Mouse (Mus musculus): ENCODE measurements at regions not wholly inside any gene's neighbourhood (a gene's known extent, or its start where the extent isn't known, plus 50 kb on each side); places are given as distances from the start of the nearest gene placed in this dataset.

DNA sequence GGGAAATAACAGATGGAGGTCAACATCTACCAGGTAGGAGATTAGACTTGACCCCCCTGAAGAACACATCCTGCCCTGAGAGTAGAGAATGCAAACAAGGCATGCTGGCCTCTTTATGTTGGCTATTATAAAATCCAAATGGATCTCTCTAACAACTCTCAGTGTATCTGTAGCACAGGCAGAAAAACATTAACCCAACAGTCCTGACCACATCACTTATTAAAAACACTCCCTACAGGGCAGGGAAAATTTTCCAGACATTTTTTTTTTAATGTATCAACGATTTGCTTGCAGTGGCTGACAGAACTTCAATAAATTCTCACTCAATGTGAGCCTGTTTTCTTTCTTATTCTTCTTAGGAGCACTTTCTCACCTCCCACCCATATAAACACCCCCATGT lies 511.4 kb downstream of the Cdk5rap2 start:
- H3K9me3 ChIP-seq (replicated peaks; ENCODE audit: control insufficient read depth, low read length) = no peaks in the 10 kb centered on the region
- H3K4me1 ChIP-seq (ENCODE audit: control insufficient read depth, insufficient read depth, low read length) = no peaks in the 10 kb centered on the region
- H3K4me3 ChIP-seq (ENCODE audit: low read length) = no peak overlapping the region
- H3K27me3 ChIP-seq (ENCODE audit: control insufficient read depth, insufficient read depth, low read length) = no peaks in the 10 kb centered on the region
- no peaks in the 10 kb centered on the region for H3K36me3 ChIP-seq (ENCODE audit: control insufficient read depth, insufficient read depth)
- no peak overlapping the region for H3K4me2 ChIP-seq (ENCODE audit: low read depth, low read length)
- H3K27ac ChIP-seq (ENCODE audit: low read length) = no peak overlapping the region
- H3K9ac ChIP-seq (ENCODE audit: low read length) = no peak overlapping the region
- no peak for ATAC-seq (replicated peaks; ENCODE audit: extremely low read depth, insufficient read depth, low FRiP score)
- 59% methylated on average over 1 of the region's 1 CpGs for WGBS

DNA sequence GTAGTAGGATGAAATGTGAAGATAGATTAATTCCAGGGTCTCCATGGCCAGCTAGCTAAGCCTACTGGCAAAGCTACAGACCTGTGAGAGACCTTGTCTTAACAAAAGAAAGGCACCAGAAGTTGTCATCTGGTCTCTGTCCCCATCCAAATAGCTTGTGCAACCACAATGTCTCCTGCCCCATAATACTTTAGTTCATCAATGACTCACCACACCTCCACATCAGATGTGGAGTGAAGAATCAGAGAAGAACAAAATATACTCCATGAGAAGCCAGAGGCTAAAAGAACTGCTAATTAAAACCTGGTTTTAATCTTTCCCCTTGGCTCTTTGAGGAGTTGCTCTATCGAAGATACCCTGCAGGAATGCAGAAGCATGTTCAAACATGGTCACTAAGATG lies 514.1 kb downstream of the Cdk5rap2 start:
- H3K27ac ChIP-seq (ENCODE audit: low read length) = no peak overlapping the region
- H3K27me3 ChIP-seq (ENCODE audit: control insufficient read depth, insufficient read depth, low read length) = no peaks in the 10 kb centered on the region
- no peaks in the 10 kb centered on the region for H3K36me3 ChIP-seq (ENCODE audit: control insufficient read depth, insufficient read depth)
- H3K4me2 ChIP-seq (ENCODE audit: low read depth, low read length) = no peak overlapping the region
- no peaks in the 10 kb centered on the region for H3K4me1 ChIP-seq (ENCODE audit: control insufficient read depth, insufficient read depth, low read length)
- WGBS = 77% methylated on average over 1 of the region's 1 CpGs
- ATAC-seq (replicated peaks; ENCODE audit: extremely low read depth, insufficient read depth, low FRiP score) = no peak
- H3K4me3 ChIP-seq (ENCODE audit: low read length) = no peak overlapping the region
- no peaks in the 10 kb centered on the region for H3K9me3 ChIP-seq (replicated peaks; ENCODE audit: control insufficient read depth, low read length)
- no peak overlapping the region for H3K9ac ChIP-seq (ENCODE audit: low read length)

DNA sequence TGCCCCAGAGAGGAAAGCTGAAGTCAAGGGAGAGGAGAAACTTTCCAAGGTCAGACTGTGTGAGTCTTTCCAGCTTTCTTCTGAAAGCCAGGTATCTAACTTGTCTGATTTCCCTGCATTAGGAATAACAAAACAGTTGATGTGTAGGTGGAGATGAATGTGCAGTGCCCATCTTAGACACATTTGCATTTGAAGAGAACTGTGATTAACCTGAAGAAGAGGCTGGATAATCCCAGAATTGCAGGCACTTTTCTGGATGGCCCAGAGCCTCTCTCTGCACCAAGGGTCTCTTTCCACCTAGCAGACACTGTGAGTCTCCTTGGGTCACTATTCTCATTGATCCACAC lies 517.4 kb downstream of the Cdk5rap2 start:
- H3K36me3 ChIP-seq (ENCODE audit: control insufficient read depth, insufficient read depth) = no peaks in the 10 kb centered on the region
- H3K4me3 ChIP-seq (ENCODE audit: low read length) = no peak overlapping the region
- H3K27ac ChIP-seq (ENCODE audit: low read length) = no peak overlapping the region
- H3K4me2 ChIP-seq (ENCODE audit: low read depth, low read length) = no peak overlapping the region
- H3K9me3 ChIP-seq (replicated peaks; ENCODE audit: control insufficient read depth, low read length) = no peaks in the 10 kb centered on the region
- H3K4me1 ChIP-seq (ENCODE audit: control insufficient read depth, insufficient read depth, low read length) = no peaks in the 10 kb centered on the region
- no peak overlapping the region for H3K9ac ChIP-seq (ENCODE audit: low read length)
- H3K27me3 ChIP-seq (ENCODE audit: control insufficient read depth, insufficient read depth, low read length) = no peaks in the 10 kb centered on the region
- ATAC-seq (replicated peaks; ENCODE audit: extremely low read depth, insufficient read depth, low FRiP score) = no peak

DNA sequence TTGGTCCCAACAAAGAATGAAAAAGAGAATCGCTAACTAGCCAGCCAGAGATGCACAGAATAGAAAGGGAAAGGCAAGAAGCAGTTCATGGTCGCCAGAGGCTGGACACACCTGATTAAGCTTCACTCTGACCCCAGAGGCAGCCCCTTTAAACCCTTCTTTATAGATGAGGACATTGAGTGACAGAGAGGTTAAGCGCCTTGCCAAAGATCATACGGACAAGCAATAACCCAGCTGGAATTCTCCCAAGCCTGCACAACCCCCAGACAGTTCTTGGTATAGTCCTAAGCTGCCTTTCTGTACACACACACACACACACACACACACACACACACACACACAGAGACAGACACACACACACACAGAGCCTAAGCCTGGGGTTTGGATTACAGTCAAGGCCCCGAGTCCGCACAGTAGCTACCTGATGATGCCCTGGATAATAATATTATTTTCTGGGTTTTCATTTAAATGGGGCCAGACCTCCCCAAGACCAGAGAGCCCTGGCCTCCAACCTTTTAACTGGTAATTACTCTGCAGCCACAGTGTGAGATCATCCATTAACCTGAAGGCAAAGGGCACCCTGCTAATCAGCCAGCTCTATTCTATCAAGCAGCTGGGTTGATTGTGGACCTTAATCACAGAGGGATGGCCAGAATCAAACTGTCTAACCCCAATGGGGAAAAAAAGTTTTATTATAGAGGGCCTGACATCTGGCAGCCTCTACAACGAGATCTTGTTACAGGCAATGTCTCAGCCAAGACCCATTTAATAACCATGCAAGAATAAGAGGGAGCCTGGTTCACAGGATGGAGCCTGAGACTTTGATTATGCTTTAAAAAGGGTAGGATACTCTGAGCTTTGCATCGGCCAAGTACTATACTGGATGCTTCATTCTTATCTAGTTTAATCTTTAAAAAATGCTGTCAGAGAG lies 518.1 kb downstream of the Cdk5rap2 start:
- Histone ChIP-seq H3K36me3 (ENCODE audit: control insufficient read depth, insufficient read depth) (no peaks in the 10 kb centered on the region), H3K4me2 (ENCODE audit: low read depth, low read length) (no peak overlapping the region), H3K27ac (ENCODE audit: low read length) (no peak overlapping the region), H3K9me3 (replicated peaks; ENCODE audit: control insufficient read depth, low read length) (no peaks in the 10 kb centered on the region), H3K4me3 (ENCODE audit: low read length) (no peak overlapping the region), H3K4me1 (ENCODE audit: control insufficient read depth, insufficient read depth, low read length) (no peaks in the 10 kb centered on the region), H3K9ac (ENCODE audit: low read length) (no peak overlapping the region), H3K27me3 (ENCODE audit: control insufficient read depth, insufficient read depth, low read length) (no peaks in the 10 kb centered on the region)
- no peak for ATAC-seq (replicated peaks; ENCODE audit: extremely low read depth, insufficient read depth, low FRiP score)
- WGBS = 64% methylated on average over 8 of the region's 8 CpGs

DNA sequence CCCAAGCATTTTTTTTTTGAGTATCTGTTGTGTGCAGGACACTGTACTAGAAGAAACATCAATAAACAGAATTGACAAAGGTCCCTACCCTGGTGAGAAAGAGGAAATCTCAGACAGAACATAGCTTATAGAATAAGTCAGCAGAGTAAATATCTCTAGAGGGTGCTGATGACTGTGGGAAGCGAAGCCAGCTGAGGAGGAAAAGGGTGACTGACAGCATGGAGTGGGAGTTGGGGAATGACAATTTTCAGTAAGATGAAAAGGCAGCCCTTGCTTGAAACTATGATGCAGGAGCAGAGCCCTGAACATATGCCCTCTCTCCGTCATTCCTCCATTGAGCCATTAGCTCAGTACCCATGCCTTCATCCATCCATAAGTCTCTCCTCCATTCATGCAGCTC lies 519.6 kb downstream of the Cdk5rap2 start:
- H3K4me3 ChIP-seq (ENCODE audit: low read length) = no peak overlapping the region
- no peak overlapping the region for H3K27ac ChIP-seq (ENCODE audit: low read length)
- no peak overlapping the region for H3K9ac ChIP-seq (ENCODE audit: low read length)
- WGBS = 75% methylated on average over 2 of the region's 2 CpGs
- H3K9me3 ChIP-seq (replicated peaks; ENCODE audit: control insufficient read depth, low read length) = no peaks in the 10 kb centered on the region
- no peak for ATAC-seq (replicated peaks; ENCODE audit: extremely low read depth, insufficient read depth, low FRiP score)
- H3K4me1 ChIP-seq (ENCODE audit: control insufficient read depth, insufficient read depth, low read length) = no peaks in the 10 kb centered on the region
- H3K27me3 ChIP-seq (ENCODE audit: control insufficient read depth, insufficient read depth, low read length) = no peaks in the 10 kb centered on the region
- H3K4me2 ChIP-seq (ENCODE audit: low read depth, low read length) = no peak overlapping the region
- H3K36me3 ChIP-seq (ENCODE audit: control insufficient read depth, insufficient read depth) = no peaks in the 10 kb centered on the region

DNA sequence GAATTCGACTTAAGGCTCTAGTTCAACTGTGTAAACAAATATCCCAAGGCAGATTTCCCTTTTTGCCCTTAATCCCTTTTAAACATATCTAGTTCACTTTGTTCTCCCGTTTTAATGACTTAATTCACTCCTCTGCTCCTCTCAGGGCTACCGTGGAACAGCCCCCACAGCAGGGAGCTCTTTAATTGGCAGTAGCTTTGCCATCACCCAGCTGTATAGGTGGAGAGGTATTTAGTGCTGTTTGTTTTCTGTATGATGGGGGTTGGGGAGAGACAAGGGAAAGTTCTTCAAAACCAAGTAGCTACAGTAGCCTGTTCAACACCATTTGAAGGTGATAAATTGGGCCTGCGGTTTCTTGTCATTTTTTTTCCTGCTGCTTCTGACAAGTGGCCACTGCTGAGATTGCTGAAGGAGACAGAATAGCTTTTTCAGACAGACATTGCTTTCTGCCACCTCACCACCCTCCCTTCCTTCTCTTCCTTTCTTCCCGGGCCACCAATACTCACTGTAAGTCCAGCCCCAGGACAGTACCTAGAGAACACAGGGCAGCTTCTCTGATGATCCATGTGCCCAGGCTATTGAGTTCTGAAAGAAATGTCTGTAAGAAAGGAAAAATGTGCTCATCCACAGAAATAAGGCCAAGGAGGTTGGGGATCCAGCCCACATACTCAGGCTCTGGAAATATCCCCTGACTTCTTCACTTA lies 520.2 kb downstream of the Cdk5rap2 start:
- ATAC-seq (replicated peaks; ENCODE audit: extremely low read depth, insufficient read depth, low FRiP score) = no peak
- Histone ChIP-seq H3K9ac (ENCODE audit: low read length) (no peak overlapping the region), H3K4me2 (ENCODE audit: low read depth, low read length) (no peak overlapping the region), H3K27ac (ENCODE audit: low read length) (no peak overlapping the region), H3K4me1 (ENCODE audit: control insufficient read depth, insufficient read depth, low read length) (no peaks in the 10 kb centered on the region), H3K36me3 (ENCODE audit: control insufficient read depth, insufficient read depth) (no peaks in the 10 kb centered on the region), H3K27me3 (ENCODE audit: control insufficient read depth, insufficient read depth, low read length) (no peaks in the 10 kb centered on the region), H3K4me3 (ENCODE audit: low read length) (no peak overlapping the region), H3K9me3 (replicated peaks; ENCODE audit: control insufficient read depth, low read length) (no peaks in the 10 kb centered on the region)
- 37% methylated on average over 5 of the region's 5 CpGs for WGBS

DNA sequence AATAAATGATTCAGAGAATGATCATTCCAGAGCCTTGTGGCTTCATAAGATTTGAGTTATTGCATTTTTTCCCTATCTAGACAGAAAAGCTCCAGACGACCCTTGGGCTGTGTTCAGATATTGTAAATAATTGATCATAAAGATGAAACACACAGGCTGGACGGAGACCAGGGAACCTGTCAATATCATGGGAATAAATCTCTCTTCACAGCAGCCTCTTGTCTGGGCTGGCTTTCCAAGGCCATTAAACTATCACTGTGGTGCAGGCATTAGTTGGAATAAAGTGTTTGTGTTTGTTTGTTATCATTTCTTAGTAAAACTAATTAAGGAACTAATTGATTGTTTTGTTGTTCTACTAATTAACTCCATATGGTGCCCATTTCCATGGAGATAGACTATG lies 533.5 kb downstream of the Cdk5rap2 start:
- H3K36me3 ChIP-seq (ENCODE audit: control insufficient read depth, insufficient read depth) = no peaks in the 10 kb centered on the region
- H3K9me3 ChIP-seq (replicated peaks; ENCODE audit: control insufficient read depth, low read length) = no peaks in the 10 kb centered on the region
- 55% methylated on average over 2 of the region's 2 CpGs for WGBS
- H3K27me3 ChIP-seq (ENCODE audit: control insufficient read depth, insufficient read depth, low read length) = no peaks in the 10 kb centered on the region
- H3K4me3 ChIP-seq (ENCODE audit: low read length) = no peak overlapping the region
- no peaks in the 10 kb centered on the region for H3K4me1 ChIP-seq (ENCODE audit: control insufficient read depth, insufficient read depth, low read length)
- H3K4me2 ChIP-seq (ENCODE audit: low read depth, low read length) = no peak overlapping the region
- H3K9ac ChIP-seq (ENCODE audit: low read length) = no peak overlapping the region
- no peak for ATAC-seq (replicated peaks; ENCODE audit: extremely low read depth, insufficient read depth, low FRiP score)
- no peak overlapping the region for H3K27ac ChIP-seq (ENCODE audit: low read length)

DNA sequence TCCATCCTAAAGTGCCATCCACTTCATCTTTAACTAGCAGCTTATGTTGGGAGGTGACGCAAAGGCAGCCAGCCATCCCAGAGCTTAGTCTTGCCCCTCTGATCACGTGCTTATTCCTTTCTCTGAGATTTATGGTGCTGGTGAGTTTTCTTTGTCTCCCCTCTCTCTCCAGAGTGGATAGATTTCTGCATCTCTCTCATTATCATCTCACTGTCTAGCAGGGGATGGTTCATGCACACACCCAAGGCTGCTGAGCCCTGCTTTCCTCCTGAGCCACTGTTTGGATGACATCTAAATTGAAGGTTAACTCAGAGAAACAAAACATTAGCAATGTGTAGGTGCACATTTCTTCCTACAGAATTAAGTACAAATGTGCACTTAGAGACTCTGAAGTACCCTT lies 539.6 kb downstream of the Cdk5rap2 start:
- no peak for ATAC-seq (replicated peaks; ENCODE audit: extremely low read depth, insufficient read depth, low FRiP score)
- WGBS = 79% methylated on average over 2 of the region's 2 CpGs
- no peak overlapping the region for H3K4me2 ChIP-seq (ENCODE audit: low read depth, low read length)
- no peak overlapping the region for H3K9ac ChIP-seq (ENCODE audit: low read length)
- no peak overlapping the region for H3K4me3 ChIP-seq (ENCODE audit: low read length)
- H3K4me1 ChIP-seq (ENCODE audit: control insufficient read depth, insufficient read depth, low read length) = no peaks in the 10 kb centered on the region
- no peak overlapping the region for H3K27ac ChIP-seq (ENCODE audit: low read length)
- H3K27me3 ChIP-seq (ENCODE audit: control insufficient read depth, insufficient read depth, low read length) = no peaks in the 10 kb centered on the region
- H3K36me3 ChIP-seq (ENCODE audit: control insufficient read depth, insufficient read depth) = no peaks in the 10 kb centered on the region
- no peaks in the 10 kb centered on the region for H3K9me3 ChIP-seq (replicated peaks; ENCODE audit: control insufficient read depth, low read length)

DNA sequence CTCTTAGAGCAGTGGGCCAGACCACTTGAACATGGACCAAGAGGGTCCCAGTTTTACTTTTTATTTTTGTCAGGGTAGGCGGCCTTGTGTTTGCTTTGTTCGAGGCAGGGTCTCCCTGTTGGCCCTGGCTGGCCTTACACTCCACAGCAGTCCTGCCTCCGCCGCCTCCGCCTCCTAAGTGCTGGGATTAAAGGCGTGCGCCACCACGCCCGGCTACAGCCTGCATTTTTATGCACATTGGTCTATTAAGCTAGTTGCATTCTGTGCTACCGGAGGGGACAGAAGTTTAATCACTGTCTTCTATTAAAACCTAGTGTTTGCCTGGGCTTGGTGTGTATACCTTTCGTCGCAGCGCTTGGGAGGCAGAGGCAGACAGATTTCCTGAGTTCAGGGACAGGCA lies 555.2 kb downstream of the Cdk5rap2 start:
- 94% methylated on average over 13 of the region's 13 CpGs for WGBS
- Histone ChIP-seq H3K9ac (ENCODE audit: low read length) (no peak overlapping the region), H3K9me3 (replicated peaks; ENCODE audit: control insufficient read depth, low read length) (no peaks in the 10 kb centered on the region), H3K4me1 (ENCODE audit: control insufficient read depth, insufficient read depth, low read length) (no peaks in the 10 kb centered on the region), H3K27ac (ENCODE audit: low read length) (no peak overlapping the region), H3K36me3 (ENCODE audit: control insufficient read depth, insufficient read depth) (no peaks in the 10 kb centered on the region), H3K27me3 (ENCODE audit: control insufficient read depth, insufficient read depth, low read length) (no peaks in the 10 kb centered on the region), H3K4me2 (ENCODE audit: low read depth, low read length) (no peak overlapping the region), H3K4me3 (ENCODE audit: low read length) (no peak overlapping the region)
- ATAC-seq (replicated peaks; ENCODE audit: extremely low read depth, insufficient read depth, low FRiP score) = no peak

All from heart, embryonic 16.5 days (tissue).